Mouse (Mus musculus): ENCODE measurements at regions not wholly inside any gene's neighbourhood (a gene's known extent, or its start where the extent isn't known, plus 50 kb on each side); places are given as distances from the start of the nearest gene placed in this dataset.

GRCm38 (mm10) chr4:53235870-53236269, 76.2 kb upstream of the Abca1 start:
- TF ChIP-seq CTCF (conservative IDR thresholded peaks at IDR 0.05 in 1 of 2, IDR thresholded peaks at IDR 0.05 in 1 of 2; ENCODE audit: low read depth in 2 of 2, low read length in 2 of 2) (no peak), MEF2A (IDR thresholded peaks at IDR 0.05; ENCODE audit: borderline replicate concordance, low read depth, low read length) (no peak), POLR2A (IDR thresholded peaks at IDR 0.05; ENCODE audit: low read depth, low read length) (no peak)
